Mouse (Mus musculus) embryonic fibroblast, embryonic 13.5 days (primary cell): ENCODE results near the gene Rora.

Experiments
- CTCF ChIP-seq: IDR thresholded peaks from 2 replicates; pipeline ENCODE4 v1.5.1; 2011; ENCODE audit warnings: mild to moderate bottlenecking, control low read depth, low read length, moderate library complexity, borderline replicate concordance; ENCODE audit not compliant: insufficient read depth
- POLR2A ChIP-seq: IDR thresholded peaks from 2 replicates; pipeline ENCODE4 v1.6.1; 2011; ENCODE audit warnings: low read depth, mild to moderate bottlenecking, control low read depth, low read length, moderate library complexity

DNA sequence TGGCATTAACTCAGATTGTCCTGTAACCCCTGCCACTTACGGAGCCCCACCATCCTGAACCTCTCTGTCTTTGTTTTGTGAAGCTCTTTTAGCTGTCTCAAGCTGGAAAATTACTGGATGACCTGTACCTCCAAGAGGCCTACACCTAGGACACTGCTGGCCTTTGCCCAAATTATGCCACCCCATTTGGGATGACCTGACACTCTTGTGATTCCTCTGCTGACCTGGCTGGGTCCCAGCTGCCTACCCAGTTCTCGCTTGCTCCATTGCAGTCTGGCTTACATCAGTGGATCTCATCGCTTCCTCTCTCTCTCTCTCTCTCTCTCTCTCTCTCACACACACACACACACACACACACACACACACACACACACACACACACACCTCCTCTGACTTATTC, 596.0 kb downstream of the Rora start:
- TF ChIP-seq CTCF (no peak), POLR2A (no peak)
